ENCODE assay signal across 9 mouse cellular contexts in genomic region chr3:94366761-94367160, GRCm38 (mm10). TPM values are rescaled to one million over a fixed set of nuclear protein-coding genes. Genes with fewer than 3 reads are reported as not detected.
DNase-seq lines count a peak whose midpoint lies in the region; ATAC-seq and TF ChIP-seq lines count a peak whose summit lies in the region.
"Had no signal": no experiment of that assay in that cellular context is flagged by ENCODE, and none has a peak within 500 bp of the region (broad histone marks: within the 10 kb centered on the region; RNA-seq: fewer than 3 reads in every experiment).

No protein-coding gene starts in this region.

- DNase-seq in adrenal gland, postnatal 14 days: peak; percentile 87
- peak; percentile 84 for DNase-seq in embryonic facial prominence, embryonic 10.5 days (ENCODE audit: low spot score)
- peak; percentile 77 for DNase-seq in heart, adult 8-10 months (ENCODE audit: low spot score)
- peak; percentile 79 to 82 for DNase-seq in kidney, postnatal 4 days
- DNase-seq in lung, adult 2 months: peak; percentile 72
- DNase-seq in ovary, postnatal 10 days (ENCODE audit: low spot score): peak; percentile 48
- peak; percentile 69 to 82 for DNase-seq in thymus, postnatal 10 days (ENCODE audit: low spot score in 2 of 2)

- ATAC-seq in CD4-positive, CD25-positive, alpha-beta regulatory T cell, adult 4 months: peak; percentile 90

- 20% methylated on average over 3 of the region's 3 CpGs for WGBS in embryonic facial prominence, embryonic 10.5 days
- WGBS in lung, adult 2 months: 16% methylated on average over 3 of the region's 3 CpGs

- peak; percentile 91 for TF ChIP-seq CTCF in lung, adult 2 months (IDR thresholded peaks at IDR 0.05; ENCODE audit: insufficient read depth, low read length)

- H3K9me3 ChIP-seq in embryonic facial prominence, embryonic 10.5 days: no peaks in the 10 kb centered on the region; the same call in 1 of the 2 replicates

- no peak for TF ChIP-seq POLR2A in lung, adult 2 months (IDR thresholded peaks at IDR 0.05; ENCODE audit: borderline replicate concordance, extremely low read depth, low read depth, low read length)

- H3K27ac ChIP-seq in embryonic facial prominence, embryonic 10.5 days (replicated peaks): no peak overlapping the region

- H3K4me1 ChIP-seq in embryonic facial prominence, embryonic 10.5 days: peaks cover 22% of the 10 kb centered on the region
- H3K4me1 ChIP-seq in lung, adult 2 months (ENCODE audit: control insufficient read depth, insufficient read depth, low read length): 0 out of 2 replicates have a peak, but pooled peaks cover 2% of the 10 kb centered on the region

- H3K36me3 ChIP-seq in embryonic facial prominence, embryonic 10.5 days (replicated peaks): no peaks in the 10 kb centered on the region

- H3K4me3 ChIP-seq in embryonic facial prominence, embryonic 10.5 days: no peak overlapping the region
- no peak overlapping the region for H3K4me3 ChIP-seq in lung, adult 2 months (replicated peaks; ENCODE audit: extremely low read depth, low read depth, low read length)

- H3K27me3 ChIP-seq in embryonic facial prominence, embryonic 10.5 days (replicated peaks; ENCODE audit: low read depth, poor library complexity, severe bottlenecking): peaks cover 59% of the 10 kb centered on the region

RNA-seq across cellular contexts. Expression of gene C2cd4d, which starts 4.5 kb away (rescaled TPM):
- polyA plus RNA-seq in CD4-positive, CD25-positive, alpha-beta regulatory T cell, adult 4 months (2017; shearing (Covaris generic)): not detected
- 0.41 and 0.56 TPM in 2 replicates for total RNA-seq in adrenal gland, postnatal 14 days (2021)
- polyA plus RNA-seq in embryonic facial prominence, embryonic 10.5 days (2016; fragmentation: Nextera tagmentation; extraction: Ambion mirVana): 0.30 and 0.31 TPM in 2 replicates
- under 1 TPM in 2 of 4 experiments, not detected in 2; 0.31 to 0.46 TPM for total RNA-seq in heart, adult 8-10 months (2022)
- 0.37 and 0.83 TPM in 2 replicates for polyA plus RNA-seq in lung, adult 2 months (2012; rRNA removed)

RNA-seq across cellular contexts. Expression of gene Rorc, which starts 5.8 kb away (rescaled TPM):
- 1 to 10 TPM; 4.4 to 7.4 TPM for polyA plus RNA-seq in CD4-positive, CD25-positive, alpha-beta regulatory T cell, adult 4 months (2017; shearing (Covaris generic))
- total RNA-seq in adrenal gland, postnatal 14 days (2021): 21.3 and 26.3 TPM in 2 replicates
- 0.21 and 0.29 TPM in 2 replicates for polyA plus RNA-seq in embryonic facial prominence, embryonic 10.5 days (2016; fragmentation: Nextera tagmentation; extraction: Ambion mirVana)
- 10 to 100 TPM; 36.3 to 53.0 (median 47.2) TPM for total RNA-seq in heart, adult 8-10 months (2022)
- 6.3 and 7.9 TPM in 2 replicates for polyA plus RNA-seq in lung, adult 2 months (2012; rRNA removed)

RNA-seq across cellular contexts. Expression of gene Them5, which starts 24.9 kb away (rescaled TPM):
- not detected for polyA plus RNA-seq in CD4-positive, CD25-positive, alpha-beta regulatory T cell, adult 4 months (2017; shearing (Covaris generic))
- total RNA-seq in adrenal gland, postnatal 14 days (2021): not detected in 2 replicates
- 0.11 TPM in 1 of 2 replicates, not detected in the other for polyA plus RNA-seq in embryonic facial prominence, embryonic 10.5 days (2016; fragmentation: Nextera tagmentation; extraction: Ambion mirVana)
- not detected for total RNA-seq in heart, adult 8-10 months (2022)
- polyA plus RNA-seq in lung, adult 2 months (2012; rRNA removed): 0.26 and 24.4 TPM in 2 replicates
- polyA plus RNA-seq: heart, embryonic 14.5 days had no signal

RNA-seq across cellular contexts. Expression of gene Lingo4, which starts 31.6 kb away (rescaled TPM):
- under 1 TPM; 0.40 to 0.48 TPM for polyA plus RNA-seq in CD4-positive, CD25-positive, alpha-beta regulatory T cell, adult 4 months (2017; shearing (Covaris generic))
- total RNA-seq in adrenal gland, postnatal 14 days (2021): 0.44 and 0.83 TPM in 2 replicates
- 0.07 and 0.28 TPM in 2 replicates for polyA plus RNA-seq in embryonic facial prominence, embryonic 10.5 days (2016; fragmentation: Nextera tagmentation; extraction: Ambion mirVana)
- total RNA-seq in heart, adult 8-10 months (2022): under 1 TPM in 3 of 4 experiments, not detected in 1; 0.14 to 0.37 (median 0.17) TPM
- polyA plus RNA-seq in lung, adult 2 months (2012; rRNA removed): 0.12 and 0.17 TPM in 2 replicates

RNA-seq across cellular contexts. Expression of gene Tdrkh, which starts 46.3 kb away (rescaled TPM):
- polyA plus RNA-seq in CD4-positive, CD25-positive, alpha-beta regulatory T cell, adult 4 months (2017; shearing (Covaris generic)): 10 to 100 TPM; 11.4 to 11.6 TPM
- 10.7 and 10.9 TPM in 2 replicates for total RNA-seq in adrenal gland, postnatal 14 days (2021)
- polyA plus RNA-seq in embryonic facial prominence, embryonic 10.5 days (2016; fragmentation: Nextera tagmentation; extraction: Ambion mirVana): 14.2 and 16.5 TPM in 2 replicates
- 1 to 10 TPM; 4.5 to 7.0 (median 6.1) TPM for total RNA-seq in heart, adult 8-10 months (2022)
- 0.17 and 0.44 TPM in 2 replicates for polyA plus RNA-seq in lung, adult 2 months (2012; rRNA removed)
